Mouse (Mus musculus): ENCODE measurements around the gene Syn3.

DNA sequence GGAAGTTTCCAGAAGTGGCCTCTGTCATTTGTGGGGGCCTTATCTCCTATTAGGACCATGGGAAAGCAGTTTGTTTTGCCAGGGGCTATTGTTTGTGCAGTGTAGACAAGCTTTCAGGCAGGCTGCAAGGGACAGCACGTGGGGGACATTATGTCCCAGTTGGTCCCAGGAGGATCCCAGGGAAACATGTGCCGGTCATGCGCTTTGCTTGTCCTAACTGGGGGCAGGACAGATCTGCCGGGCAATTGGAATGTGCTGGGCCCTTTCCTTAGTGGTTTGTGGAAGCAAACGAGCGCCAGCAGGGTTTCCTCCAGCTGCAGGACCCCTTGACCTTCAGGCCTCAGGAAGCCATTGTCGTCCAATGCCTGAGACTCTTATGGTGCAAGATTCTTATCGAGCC lies 157.1 kb downstream of the Syn3 start:
- no peak for TF ChIP-seq CTCF (IDR thresholded peaks at IDR 0.05; ENCODE audit: extremely low read depth, insufficient read depth, insufficient read length, insufficient replicate concordance)
- TF ChIP-seq POLR2A (IDR thresholded peaks at IDR 0.05; ENCODE audit: low read depth, low read length), result no peak
